Mouse (Mus musculus): ENCODE data around the gene Mlf1. TPM values are rescaled to one million over a fixed set of nuclear protein-coding genes. Genes with fewer than 3 reads are reported as not detected.

Gene Mlf1
- 0.55 and 2.2 TPM in 2 replicates for total RNA-seq (2017)

- peak; percentile 96 to 99 for ATAC-seq (replicated peaks in 1 of 2; ENCODE audit: insufficient read depth in 1 of 2, low FRiP score in 2 of 2, low TSS enrichment in 1 of 2, low read depth in 1 of 2, poor library complexity in 2 of 2, severe bottlenecking in 2 of 2)
Observed at GRCm38 (mm10) chr3:67373872-67374271, at the start of gene Mlf1. Gene Mlf1 (plus strand): TSS chr3:67374097.

- no peak for ATAC-seq (replicated peaks in 1 of 2; ENCODE audit: insufficient read depth in 1 of 2, low FRiP score in 2 of 2, low TSS enrichment in 1 of 2, low read depth in 1 of 2, poor library complexity in 2 of 2, severe bottlenecking in 2 of 2)
Observed at GRCm38 (mm10) chr3:67339558-67339957, 34.3 kb upstream of the Mlf1 start.

- no peak for ATAC-seq (replicated peaks in 1 of 2; ENCODE audit: insufficient read depth in 1 of 2, low FRiP score in 2 of 2, low TSS enrichment in 1 of 2, low read depth in 1 of 2, poor library complexity in 2 of 2, severe bottlenecking in 2 of 2)
Observed at GRCm38 (mm10) chr3:67340921-67341320, 33.0 kb upstream of the Mlf1 start.

GRCm38 (mm10) chr3:67343004-67343662, 30.8 kb upstream of the Mlf1 start:
- ATAC-seq (replicated peaks in 1 of 2; ENCODE audit: insufficient read depth in 1 of 2, low FRiP score in 2 of 2, low TSS enrichment in 1 of 2, low read depth in 1 of 2, poor library complexity in 2 of 2, severe bottlenecking in 2 of 2): no peak

GRCm38 (mm10) chr3:67344599-67344998, 29.3 kb upstream of the Mlf1 start:
- ATAC-seq (replicated peaks in 1 of 2; ENCODE audit: insufficient read depth in 1 of 2, low FRiP score in 2 of 2, low TSS enrichment in 1 of 2, low read depth in 1 of 2, poor library complexity in 2 of 2, severe bottlenecking in 2 of 2): peak; percentile 45 to 75; a peak in 3 of 4 replicates

GRCm38 (mm10) chr3:67346674-67347073, 27.2 kb upstream of the Mlf1 start:
- ATAC-seq (replicated peaks in 1 of 2; ENCODE audit: insufficient read depth in 1 of 2, low FRiP score in 2 of 2, low TSS enrichment in 1 of 2, low read depth in 1 of 2, poor library complexity in 2 of 2, severe bottlenecking in 2 of 2): no peak

- no peak for ATAC-seq (replicated peaks in 1 of 2; ENCODE audit: insufficient read depth in 1 of 2, low FRiP score in 2 of 2, low TSS enrichment in 1 of 2, low read depth in 1 of 2, poor library complexity in 2 of 2, severe bottlenecking in 2 of 2)
Observed at GRCm38 (mm10) chr3:67351406-67352127, 22.3 kb upstream of the Mlf1 start.

GRCm38 (mm10) chr3:67352128-67352762, 21.7 kb upstream of the Mlf1 start:
- ATAC-seq (replicated peaks in 1 of 2; ENCODE audit: insufficient read depth in 1 of 2, low FRiP score in 2 of 2, low TSS enrichment in 1 of 2, low read depth in 1 of 2, poor library complexity in 2 of 2, severe bottlenecking in 2 of 2): peak in 1 of 2 experiments; percentile 66; a peak in 1 of 4 replicates

- ATAC-seq (replicated peaks in 1 of 2; ENCODE audit: insufficient read depth in 1 of 2, low FRiP score in 2 of 2, low TSS enrichment in 1 of 2, low read depth in 1 of 2, poor library complexity in 2 of 2, severe bottlenecking in 2 of 2): no peak
Observed at GRCm38 (mm10) chr3:67352763-67353149, 21.1 kb upstream of the Mlf1 start.

GRCm38 (mm10) chr3:67358376-67358775, 15.5 kb upstream of the Mlf1 start:
- no peak for ATAC-seq (replicated peaks in 1 of 2; ENCODE audit: insufficient read depth in 1 of 2, low FRiP score in 2 of 2, low TSS enrichment in 1 of 2, low read depth in 1 of 2, poor library complexity in 2 of 2, severe bottlenecking in 2 of 2)

- ATAC-seq (replicated peaks in 1 of 2; ENCODE audit: insufficient read depth in 1 of 2, low FRiP score in 2 of 2, low TSS enrichment in 1 of 2, low read depth in 1 of 2, poor library complexity in 2 of 2, severe bottlenecking in 2 of 2): no peak
Observed at GRCm38 (mm10) chr3:67366087-67366892, 7.6 kb upstream of the Mlf1 start.

- no peak for ATAC-seq (replicated peaks in 1 of 2; ENCODE audit: insufficient read depth in 1 of 2, low FRiP score in 2 of 2, low TSS enrichment in 1 of 2, low read depth in 1 of 2, poor library complexity in 2 of 2, severe bottlenecking in 2 of 2)
Observed at GRCm38 (mm10) chr3:67367481-67367880, 6.4 kb upstream of the Mlf1 start.

GRCm38 (mm10) chr3:67369407-67370079, 4.4 kb upstream of the Mlf1 start:
- no peak for ATAC-seq (replicated peaks in 1 of 2; ENCODE audit: insufficient read depth in 1 of 2, low FRiP score in 2 of 2, low TSS enrichment in 1 of 2, low read depth in 1 of 2, poor library complexity in 2 of 2, severe bottlenecking in 2 of 2)

GRCm38 (mm10) chr3:67372194-67372593, 1.7 kb upstream of the Mlf1 start:
- no peak for ATAC-seq (replicated peaks in 1 of 2; ENCODE audit: insufficient read depth in 1 of 2, low FRiP score in 2 of 2, low TSS enrichment in 1 of 2, low read depth in 1 of 2, poor library complexity in 2 of 2, severe bottlenecking in 2 of 2)

- no peak for ATAC-seq (replicated peaks in 1 of 2; ENCODE audit: insufficient read depth in 1 of 2, low FRiP score in 2 of 2, low TSS enrichment in 1 of 2, low read depth in 1 of 2, poor library complexity in 2 of 2, severe bottlenecking in 2 of 2)
Observed at GRCm38 (mm10) chr3:67372781-67373180, 1.1 kb upstream of the Mlf1 start.

GRCm38 (mm10) chr3:67374360-67374778, 472 bp downstream of the Mlf1 start:
- ATAC-seq (replicated peaks in 1 of 2; ENCODE audit: insufficient read depth in 1 of 2, low FRiP score in 2 of 2, low TSS enrichment in 1 of 2, low read depth in 1 of 2, poor library complexity in 2 of 2, severe bottlenecking in 2 of 2): no peak; a peak in 1 of 4 replicates

GRCm38 (mm10) chr3:67375063-67375462, 1.2 kb downstream of the Mlf1 start, which contains the start of gene Gm17402:
Gene Gm17402 (minus strand): TSS chr3:67375163.
- ATAC-seq (replicated peaks in 1 of 2; ENCODE audit: insufficient read depth in 1 of 2, low FRiP score in 2 of 2, low TSS enrichment in 1 of 2, low read depth in 1 of 2, poor library complexity in 2 of 2, severe bottlenecking in 2 of 2): no peak
